Mouse (Mus musculus) layer of hippocampus, adult 2 months (tissue): ENCODE data around the gene Abcg4. TPM values are rescaled to one million over a fixed set of nuclear protein-coding genes. Genes with fewer than 3 reads are reported as not detected.

Experiments
- DNase-seq, 2 experiments: peaks; one replicate each; pipeline ENCODE4 v3.0.0; 2022; ENCODE audit warnings: low spot score in 2 of 2
- H3K27ac ChIP-seq: fragments of 200-600 bp; 2 replicates; pipeline ENCODE4 v1.8.1; 2022
- H3K4me3 ChIP-seq: fragments of 200-600 bp; 2 replicates; pipeline ENCODE4 v1.8.1; 2022; ENCODE audit warnings: mild to moderate bottlenecking
- CTCF ChIP-seq: fragments of 200-600 bp; conservative IDR thresholded peaks from 2 replicates; pipeline ENCODE4 v1.8.1; 2022; ENCODE audit warnings: antibody characterized with exemption, mild to moderate bottlenecking, moderate library complexity
- total RNA-seq, 2 experiments: library from RNA; stranded (reverse); gene quantifications; 2 replicates each; pipeline ENCODE4 v1.2.3; 2021

Abcg4 gene
- total RNA-seq, 2 experiments from 2014 or later = 67.9 to 71.4 TPM

DNA sequence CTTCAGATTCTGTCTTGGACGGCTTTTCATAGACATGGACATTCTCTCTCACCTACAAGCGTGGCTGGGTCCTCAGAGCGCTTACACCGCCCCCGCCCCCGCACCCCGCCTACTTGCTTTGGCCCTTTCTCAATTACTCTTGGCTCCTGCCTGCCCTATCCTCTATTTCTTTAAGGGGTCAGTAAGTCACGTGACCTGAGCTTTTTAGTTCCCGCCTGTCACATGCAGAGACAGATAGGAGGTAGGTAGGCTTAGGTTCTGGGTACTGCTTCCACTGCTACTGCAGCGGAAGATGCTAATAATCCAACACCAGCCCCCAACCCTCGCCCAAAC is 510 bp upstream of the Abcg4 start:
- TF ChIP-seq CTCF = no peak

GRCm38 (mm10) chr9:44287401-44288075 is 877 bp downstream of the Abcg4 start:
- Histone ChIP-seq H3K4me3 (peak overlapping the region; percentile 90), H3K27ac (peak overlapping the region; percentile 89)
- no peak for TF ChIP-seq CTCF
- no peak for DNase-seq

More for the DNA sequence above, 510 bp upstream of the Abcg4 start:
- H3K4me3 ChIP-seq = peak overlapping the region; percentile 90
- H3K27ac ChIP-seq = peak overlapping the region; percentile 89
- DNase-seq = no peak

DNA sequence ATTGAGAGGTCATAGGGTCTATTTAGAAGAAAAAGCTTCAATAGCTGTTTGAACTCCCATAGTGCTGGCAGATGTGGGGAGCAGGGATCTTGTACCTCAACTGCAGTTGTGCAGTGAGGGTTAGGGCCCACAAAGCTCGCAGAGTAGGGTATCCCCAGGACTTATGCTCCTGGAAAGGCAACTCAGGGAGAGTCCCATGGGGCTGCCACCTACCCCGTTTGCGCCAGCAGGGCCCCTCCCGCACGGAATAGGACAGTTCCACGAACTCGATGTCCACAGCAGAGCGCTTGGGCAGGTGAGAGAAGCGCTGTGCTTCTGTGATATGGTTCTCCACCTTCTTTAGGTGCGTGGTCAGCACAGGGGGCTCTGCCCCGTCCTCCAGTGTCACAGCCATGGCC is 1.4 kb downstream of the Abcg4 start:
- peak overlapping the region; percentile 90 for H3K4me3 ChIP-seq
- H3K27ac ChIP-seq = peak overlapping the region; percentile 89
- DNase-seq = no peak
- no peak for TF ChIP-seq CTCF

- no peak for TF ChIP-seq CTCF
- no peak for DNase-seq
- H3K4me3 ChIP-seq = peak overlapping the region; percentile 35
- H3K27ac ChIP-seq = no peak overlapping the region
Measured at GRCm38 (mm10) chr9:44286256-44286850, 2.1 kb downstream of the Abcg4 start.

- DNase-seq = no peak
- no peak overlapping the region for H3K4me3 ChIP-seq
- TF ChIP-seq CTCF = no peak
- no peak overlapping the region for H3K27ac ChIP-seq
Measured at GRCm38 (mm10) chr9:44283183-44283582, 5.2 kb downstream of the Abcg4 start.

- DNase-seq = no peak
- Histone ChIP-seq H3K27ac (no peak overlapping the region), H3K4me3 (no peak overlapping the region)
- no peak for TF ChIP-seq CTCF
Measured at GRCm38 (mm10) chr9:44269973-44270372, 18.4 kb downstream of the Abcg4 start.

- TF ChIP-seq CTCF = peak; percentile 76
- Histone ChIP-seq H3K4me3 (no peak overlapping the region), H3K27ac (no peak overlapping the region)
- DNase-seq = no peak
Measured at GRCm38 (mm10) chr9:44269077-44269476, 19.3 kb downstream of the Abcg4 start.

- Histone ChIP-seq H3K27ac (peak within 1 kb of the TSS; percentile 96), H3K4me3 (peak within 1 kb of the TSS; percentile 65)
- DNase-seq = no peak
- peak; percentile 1; the same call in 1 of the 2 replicates for TF ChIP-seq CTCF
Measured at GRCm38 (mm10) chr9:44268432-44268831, 20.0 kb downstream of the Abcg4 start, which contains the start of gene Nlrx1. TSS of gene Nlrx1 (minus strand) at chr9:44268599.

GRCm38 (mm10) chr9:44268027-44268360 is 20.4 kb downstream of the Abcg4 start:
- peak; percentile 79 to 80 for DNase-seq
- H3K4me3 ChIP-seq = peak overlapping the region; percentile 65
- peak; percentile 86 for TF ChIP-seq CTCF
- peak overlapping the region; percentile 96 for H3K27ac ChIP-seq

DNA sequence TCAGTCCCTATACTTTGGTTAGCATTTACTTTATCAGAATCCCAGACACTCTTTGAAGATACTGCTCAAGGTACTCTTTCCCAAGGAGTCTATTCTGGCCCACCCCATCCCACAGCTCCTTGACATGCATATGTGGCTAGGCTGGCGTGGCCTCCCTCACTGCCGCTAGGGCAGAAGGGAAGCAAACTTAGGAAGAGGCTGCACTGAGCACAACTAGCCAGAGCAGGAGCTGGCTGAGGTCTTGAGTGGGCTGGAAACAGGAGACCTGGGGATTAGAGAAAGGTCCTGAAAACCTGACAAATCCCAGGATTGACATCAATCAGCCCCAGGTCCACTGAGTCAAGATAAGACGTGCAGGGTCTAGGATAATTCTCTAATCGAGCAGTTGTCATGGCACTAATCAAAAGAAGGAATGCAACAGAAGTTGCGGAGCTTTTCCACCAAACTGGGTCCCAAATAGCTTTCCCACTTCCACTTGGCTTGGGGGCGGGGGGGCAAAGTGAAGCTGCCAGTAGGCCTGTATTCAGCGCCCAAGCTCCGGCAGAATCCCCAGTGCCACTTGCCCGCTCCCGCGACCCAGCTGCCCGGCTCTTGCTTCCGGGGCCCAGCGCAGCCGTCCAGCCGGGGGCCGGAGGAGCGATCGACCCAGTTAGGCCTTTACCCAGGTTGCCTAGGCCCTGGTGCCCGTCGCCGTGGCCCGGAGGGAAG is 20.9 kb downstream of the Abcg4 start:
- H3K27ac ChIP-seq = peak overlapping the region; percentile 96
- no peak for DNase-seq
- peak overlapping the region; percentile 65 for H3K4me3 ChIP-seq
- TF ChIP-seq CTCF = peak; percentile 35

DNA sequence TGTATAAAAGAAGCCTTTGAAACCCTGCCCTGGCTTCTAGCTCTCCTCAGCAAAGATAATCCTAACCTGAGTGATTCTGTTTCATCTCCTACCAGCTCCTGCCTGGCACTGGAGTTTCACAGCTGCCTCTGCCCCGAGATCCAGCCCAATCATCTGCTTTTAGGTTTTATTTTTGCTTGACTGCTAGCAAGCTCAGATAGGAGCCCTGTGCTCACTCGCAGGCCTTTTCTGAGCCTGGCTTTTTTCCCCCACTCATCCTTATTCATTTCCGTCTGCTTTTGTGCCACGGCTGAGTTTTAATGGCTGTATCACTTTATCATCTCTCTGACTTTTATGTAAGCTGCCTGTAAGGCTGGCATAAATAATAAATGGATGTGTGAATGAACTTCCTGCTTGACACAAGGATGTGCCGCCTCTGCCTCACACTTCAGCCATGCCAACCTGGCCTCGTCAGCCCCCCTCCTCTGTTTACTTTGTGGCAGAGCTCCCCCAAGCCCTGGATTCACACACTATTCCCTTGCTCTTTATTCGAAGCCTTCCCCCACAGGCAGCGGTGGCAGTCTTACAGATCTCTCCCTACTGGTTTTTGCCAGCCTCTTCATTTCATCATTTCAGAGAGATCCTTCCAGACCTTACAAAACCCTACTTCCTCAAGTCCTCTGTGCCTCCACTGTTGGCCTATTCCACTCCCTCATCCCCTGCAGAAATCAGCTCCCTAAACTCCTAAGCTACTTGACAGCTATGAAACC is 21.8 kb downstream of the Abcg4 start:
- Histone ChIP-seq H3K4me3 (no peak overlapping the region), H3K27ac (peak overlapping the region; percentile 96)
- TF ChIP-seq CTCF = no peak
- no peak for DNase-seq

DNA sequence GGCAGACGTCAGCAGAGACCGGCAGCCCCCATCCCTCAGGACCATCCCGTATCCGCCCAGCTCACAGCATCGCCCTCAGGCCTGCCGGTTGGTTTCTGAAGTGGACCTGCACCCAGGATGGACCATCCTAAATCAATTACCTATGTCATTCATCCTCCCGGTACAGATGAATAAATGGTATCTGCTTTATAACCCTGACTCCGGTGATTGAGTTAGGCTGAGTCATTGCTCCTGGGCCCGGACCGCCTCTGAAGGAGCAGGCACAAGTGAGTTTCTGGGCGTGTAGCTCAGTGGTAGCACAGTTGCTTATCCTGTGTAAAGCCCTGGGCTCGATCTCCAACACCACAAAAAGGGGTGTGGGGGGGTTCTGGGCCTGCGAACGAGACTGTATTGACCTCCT is 27.0 kb downstream of the Abcg4 start:
- H3K4me3 ChIP-seq = no peak overlapping the region
- no peak for TF ChIP-seq CTCF
- H3K27ac ChIP-seq = no peak overlapping the region
- DNase-seq = no peak

DNA sequence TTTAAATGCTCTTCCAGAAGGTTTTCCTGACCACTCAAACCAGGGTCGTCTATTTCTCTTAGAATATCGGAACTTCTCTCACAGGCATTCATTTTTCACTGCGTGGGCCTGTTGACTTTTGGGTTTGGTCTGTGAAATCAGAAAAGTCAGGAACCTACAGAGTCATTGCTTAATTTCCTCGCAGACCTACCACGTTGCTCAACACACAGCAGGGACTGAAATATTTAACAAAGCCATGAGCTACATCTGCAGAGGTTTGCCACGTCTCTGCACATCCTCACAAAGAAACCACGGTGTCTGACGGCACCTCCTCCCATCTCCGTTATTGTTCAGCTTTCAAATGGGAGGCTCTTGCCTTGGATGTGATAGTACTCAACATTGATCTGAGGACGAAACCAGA is 29.4 kb downstream of the Abcg4 start:
- Histone ChIP-seq H3K4me3 (no peak overlapping the region), H3K27ac (no peak overlapping the region)
- DNase-seq = no peak
- no peak for TF ChIP-seq CTCF
